Mouse (Mus musculus): Measurements from ENCODE around the gene Nck2.

DNA sequence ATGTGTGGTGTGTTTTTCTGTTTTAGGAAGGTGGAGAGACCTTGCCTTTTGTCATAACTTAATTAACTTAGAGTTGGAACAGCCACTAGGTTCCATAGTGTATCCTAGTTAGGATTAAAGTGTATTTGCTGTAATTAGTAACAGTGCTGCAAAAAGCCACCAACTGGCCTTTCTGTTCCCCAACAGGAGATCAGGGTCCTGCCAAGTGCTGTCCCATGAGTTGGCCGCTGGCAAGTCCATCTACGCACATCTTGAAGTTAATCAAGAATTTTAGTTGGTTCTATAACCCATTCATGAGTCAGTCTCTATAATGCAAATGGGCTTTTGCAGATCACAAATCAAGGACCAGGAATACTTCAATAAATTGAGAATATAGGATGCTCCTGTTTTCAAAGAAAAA lies 83.9 kb downstream of the Nck2 start:
- TF ChIP-seq CTCF (IDR thresholded peaks at IDR 0.05; ENCODE audit: low read depth): no peak
- no peak for TF ChIP-seq EP300 (IDR thresholded peaks at IDR 0.05; ENCODE audit: low read depth)

Measured in liver, postnatal 0 days (tissue).